Mouse (Mus musculus): ENCODE data around the gene Ptges.

- TF ChIP-seq CTCF (IDR thresholded peaks at IDR 0.05 in 2 of 3, conservative IDR thresholded peaks at IDR 0.05 in 1 of 3; ENCODE audit: control insufficient read depth in 1 of 3, insufficient read depth in 1 of 3, low read depth in 2 of 3, low read length in 3 of 3, poor library complexity in 1 of 3, severe bottlenecking in 1 of 3) (no peak), EP300 (IDR thresholded peaks at IDR 0.05; ENCODE audit: low read depth in 1 of 2, low read length in 2 of 2) (no peak)
These were observed 69.9 kb downstream of the Ptges start for GRCm38 (mm10) chr2:30859782-30860181.
